Mouse (Mus musculus): ENCODE measurements around the gene Tctex1d4. TPM values are rescaled to one million over a fixed set of nuclear protein-coding genes. Genes with fewer than 3 reads are reported as not detected.
A peak's percentile ranks its signal among the peaks of the same experiment; 100 is the strongest.

Tctex1d4 gene
- total RNA-seq, 1 experiment = 0.49 TPM

- peak; percentile 25; the same call in 1 of the 2 replicates for TF ChIP-seq CHD2 (IDR thresholded peaks at IDR 0.05; ENCODE audit: low read depth, low read length)
- no peak for TF ChIP-seq ZC3H11A (IDR thresholded peaks at IDR 0.05; ENCODE audit: borderline replicate concordance, low read depth, low read length)
- in situ Hi-C loops (cut with MboI; ENCODE audit: low sequenced_read_pairs in 2 of 2, unreplicated experiment in 2 of 2) = no loop called here
- H3K9me3 ChIP-seq (ENCODE audit: control insufficient read depth, insufficient read depth, low read depth, low read length) = no peaks in the 10 kb centered on the region
- peak overlapping the region; percentile 19; the same call in 1 of the 2 replicates for H3K9ac ChIP-seq (ENCODE audit: insufficient read depth, low read depth, low read length, poor library complexity, severe bottlenecking)
- H3K27ac ChIP-seq (ENCODE audit: insufficient read depth, low read depth, low read length, poor library complexity, severe bottlenecking) = no peak overlapping the region; the same call in 1 of the 2 replicates
- peaks cover 58% of the 10 kb centered on the region for H3K36me3 ChIP-seq (ENCODE audit: control insufficient read depth, insufficient read depth, low read length, poor library complexity, severe bottlenecking)
- H3K4me1 ChIP-seq (ENCODE audit: control insufficient read depth in 2 of 2, insufficient read depth in 2 of 2, low read length in 2 of 2, poor library complexity in 1 of 2) = peaks cover 0 to 7% of the 10 kb centered on the region in 2 experiments; a peak in 2 of 4 replicates
- H3K4me3 ChIP-seq (ENCODE audit: insufficient read depth in 1 of 2, low read depth in 1 of 2, low read length in 2 of 2, poor library complexity in 1 of 2, severe bottlenecking in 1 of 2) = peak overlapping the region in 1 of 2 experiments; percentile 35; a peak in 2 of 4 replicates
- no peak for DNase-seq (ENCODE audit: low read depth, low spot score)
These were observed 24.8 kb downstream of the Tctex1d4 start for GRCm38 (mm10) chr4:117151416-117151815.

- Histone ChIP-seq H3K9ac (ENCODE audit: insufficient read depth, low read depth, low read length, poor library complexity, severe bottlenecking) (peak overlapping the region; percentile 97; the same call in 1 of the 2 replicates), H3K9me3 (ENCODE audit: control insufficient read depth, insufficient read depth, low read depth, low read length) (no peaks in the 10 kb centered on the region), H3K4me3 (ENCODE audit: insufficient read depth in 1 of 2, low read depth in 1 of 2, low read length in 2 of 2, poor library complexity in 1 of 2, severe bottlenecking in 1 of 2) (peak overlapping the region; percentile 85 to 96), H3K27ac (ENCODE audit: insufficient read depth, low read depth, low read length, poor library complexity, severe bottlenecking) (peak overlapping the region; percentile 32), H3K4me1 (ENCODE audit: control insufficient read depth in 2 of 2, insufficient read depth in 2 of 2, low read length in 2 of 2, poor library complexity in 1 of 2) (peaks cover 0 to 5% of the 10 kb centered on the region in 2 experiments; a peak in 2 of 4 replicates), H3K36me3 (ENCODE audit: control insufficient read depth, insufficient read depth, low read length, poor library complexity, severe bottlenecking) (peaks cover 58% of the 10 kb centered on the region)
- TF ChIP-seq MAFK (IDR thresholded peaks at IDR 0.05; ENCODE audit: insufficient read depth, low read depth, low read length) (no peak), HCFC1 (IDR thresholded peaks at IDR 0.05; ENCODE audit: borderline replicate concordance, insufficient read depth, low read length) (peak; percentile 54; the same call in 1 of the 2 replicates)
- in situ Hi-C loops (cut with MboI; ENCODE audit: low sequenced_read_pairs in 2 of 2, unreplicated experiment in 2 of 2) = no loop called here
- DNase-seq (ENCODE audit: low read depth, low spot score) = no peak
These were observed 26.1 kb downstream of the Tctex1d4 start for GRCm38 (mm10) chr4:117152714-117153113.

- Histone ChIP-seq H3K9me3 (ENCODE audit: control insufficient read depth, insufficient read depth, low read depth, low read length) (no peaks in the 10 kb centered on the region), H3K27ac (ENCODE audit: insufficient read depth, low read depth, low read length, poor library complexity, severe bottlenecking) (peak overlapping the region; percentile 92), H3K4me1 (ENCODE audit: control insufficient read depth in 2 of 2, insufficient read depth in 2 of 2, low read length in 2 of 2, poor library complexity in 1 of 2) (peaks cover 0 to 5% of the 10 kb centered on the region in 2 experiments; a peak in 2 of 4 replicates), H3K36me3 (ENCODE audit: control insufficient read depth, insufficient read depth, low read length, poor library complexity, severe bottlenecking) (peaks cover 60% of the 10 kb centered on the region), H3K9ac (ENCODE audit: insufficient read depth, low read depth, low read length, poor library complexity, severe bottlenecking) (peak overlapping the region; percentile 97), H3K4me3 (ENCODE audit: insufficient read depth in 1 of 2, low read depth in 1 of 2, low read length in 2 of 2, poor library complexity in 1 of 2, severe bottlenecking in 1 of 2) (peak overlapping the region; percentile 85 to 96)
- no peak for DNase-seq (ENCODE audit: low read depth, low spot score)
- no peak for TF ChIP-seq ZC3H11A (IDR thresholded peaks at IDR 0.05; ENCODE audit: borderline replicate concordance, low read depth, low read length)
- no peak for TF ChIP-seq MAFK (IDR thresholded peaks at IDR 0.05; ENCODE audit: insufficient read depth, low read depth, low read length)
- no peak for TF ChIP-seq CHD2 (IDR thresholded peaks at IDR 0.05; ENCODE audit: low read depth, low read length)
- TF ChIP-seq ZNF384 (IDR thresholded peaks at IDR 0.05; ENCODE audit: low read depth, low read length) = no peak
- no peak for TF ChIP-seq HCFC1 (IDR thresholded peaks at IDR 0.05; ENCODE audit: borderline replicate concordance, insufficient read depth, low read length)
- in situ Hi-C loops (cut with MboI; ENCODE audit: low sequenced_read_pairs in 2 of 2, unreplicated experiment in 2 of 2) = no loop called here
These were observed 28.6 kb downstream of the Tctex1d4 start for GRCm38 (mm10) chr4:117155020-117155791.

- Histone ChIP-seq H3K27ac (ENCODE audit: insufficient read depth, low read depth, low read length, poor library complexity, severe bottlenecking) (peak within 1 kb of the TSS; percentile 92), H3K4me3 (ENCODE audit: insufficient read depth in 1 of 2, low read depth in 1 of 2, low read length in 2 of 2, poor library complexity in 1 of 2, severe bottlenecking in 1 of 2) (peak within 1 kb of the TSS; percentile 85 to 96), H3K9me3 (ENCODE audit: control insufficient read depth, insufficient read depth, low read depth, low read length) (no peaks in the 10 kb centered on the region), H3K4me1 (ENCODE audit: control insufficient read depth in 2 of 2, insufficient read depth in 2 of 2, low read length in 2 of 2, poor library complexity in 1 of 2) (peaks cover 0 to 7% of the 10 kb centered on the region in 2 experiments; a peak in 2 of 4 replicates), H3K9ac (ENCODE audit: insufficient read depth, low read depth, low read length, poor library complexity, severe bottlenecking) (peak within 1 kb of the TSS; percentile 97), H3K36me3 (ENCODE audit: control insufficient read depth, insufficient read depth, low read length, poor library complexity, severe bottlenecking) (peaks cover 57% of the 10 kb centered on the region)
- no peak for DNase-seq (ENCODE audit: low read depth, low spot score)
- in situ Hi-C loops (cut with MboI; ENCODE audit: low sequenced_read_pairs in 2 of 2, unreplicated experiment in 2 of 2) = no loop called here
- TF ChIP-seq CHD2 (IDR thresholded peaks at IDR 0.05; ENCODE audit: low read depth, low read length) (no peak), MAFK (IDR thresholded peaks at IDR 0.05; ENCODE audit: insufficient read depth, low read depth, low read length) (0 out of 2 replicates have a peak, but pooled peaks have one; percentile 25), ZC3H11A (IDR thresholded peaks at IDR 0.05; ENCODE audit: borderline replicate concordance, low read depth, low read length) (no peak), ZNF384 (IDR thresholded peaks at IDR 0.05; ENCODE audit: low read depth, low read length) (peak; percentile 97), HCFC1 (IDR thresholded peaks at IDR 0.05; ENCODE audit: borderline replicate concordance, insufficient read depth, low read length) (0 out of 2 replicates have a peak, but pooled peaks have one; percentile 41)
These were observed 29.3 kb downstream of the Tctex1d4 start, which contains the start of gene Rps8 for GRCm38 (mm10) chr4:117155792-117156355. Rps8 (minus strand) TSS chr4:117156243.

All from ES-E14 (cell line).